Mouse (Mus musculus): ENCODE data around the gene Cryba4. TPM values are rescaled to one million over a fixed set of nuclear protein-coding genes. Genes with fewer than 3 reads are reported as not detected.

The Cryba4 gene
- total and polyA plus RNA-seq, 3 experiments: 0.39 to 0.77 TPM; not detected in 1

DNA sequence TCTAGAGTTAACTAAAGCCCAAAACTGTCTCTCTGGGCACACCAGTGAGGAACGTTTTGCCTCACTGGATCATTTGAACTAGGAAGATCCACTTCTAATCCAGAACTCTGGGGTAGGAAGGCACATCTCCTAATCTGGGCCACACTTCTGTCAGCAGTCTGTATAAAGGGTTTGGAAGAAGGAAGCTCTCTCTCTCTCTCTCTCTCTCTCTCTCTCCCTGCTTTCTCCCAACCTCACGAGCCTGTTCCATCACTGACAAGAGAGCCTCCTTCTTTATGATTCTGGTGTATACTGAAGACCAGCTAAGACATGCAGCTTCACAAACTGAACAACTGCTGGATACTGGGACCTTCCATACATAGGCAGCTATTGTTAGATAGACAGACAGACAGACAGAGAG is 10.5 kb downstream of the Cryba4 start:
- Histone ChIP-seq H3K27me3 (ENCODE audit: control insufficient read depth in 1 of 2, insufficient read depth in 2 of 2, low read length in 2 of 2) (no peaks in the 10 kb centered on the region), H3K4me1 (ENCODE audit: control insufficient read depth in 1 of 2, insufficient read depth in 2 of 2, low read length in 2 of 2) (peaks cover 4 to 16% of the 10 kb centered on the region in 2 experiments; a peak in 3 of 4 replicates), H3K4me3 (ENCODE audit: control insufficient read depth in 1 of 2, insufficient read depth in 1 of 2, low read depth in 2 of 2, low read length in 2 of 2) (no peak overlapping the region), H3K79me2 (ENCODE audit: control insufficient read depth, insufficient read depth, low read length, poor library complexity) (no peaks in the 10 kb centered on the region), H3K36me3 (ENCODE audit: control insufficient read depth in 1 of 2, insufficient read depth in 2 of 2, low read length in 2 of 2) (peaks cover 0 to 4% of the 10 kb centered on the region in 2 experiments; a peak in 2 of 4 replicates), H3K9ac (ENCODE audit: control insufficient read depth, low read depth, low read length, poor library complexity, severe bottlenecking) (no peak overlapping the region), H3K27ac (ENCODE audit: control insufficient read depth, low read depth, low read length) (peak overlapping the region; percentile 91), H3K9me3 (replicated peaks; ENCODE audit: insufficient read depth, low read length) (no peaks in the 10 kb centered on the region)
- no peak for DNase-seq (ENCODE audit: low read depth, low spot score)
- TF ChIP-seq ZKSCAN1 (IDR thresholded peaks at IDR 0.05; ENCODE audit: low read depth, low read length) (no peak), ZC3H11A (IDR thresholded peaks at IDR 0.05; ENCODE audit: low read depth, low read length) (no peak), MAZ (IDR thresholded peaks at IDR 0.05; ENCODE audit: low read depth, low read length) (no peak; the same call in 1 of the 2 replicates), TCF12 (IDR thresholded peaks at IDR 0.05; ENCODE audit: low read depth, low read length) (no peak), ELF1 (IDR thresholded peaks at IDR 0.05; ENCODE audit: low read depth, low read length) (no peak), TBP (IDR thresholded peaks at IDR 0.05; ENCODE audit: low read depth, low read length) (no peak), KAT2A (conservative IDR thresholded peaks at IDR 0.05; ENCODE audit: low read depth, low read length) (no peak), JUND (IDR thresholded peaks at IDR 0.05; ENCODE audit: low read depth, low read length) (peak; percentile 93; the same call in 1 of the 2 replicates), TAL1 (IDR thresholded peaks at IDR 0.05; ENCODE audit: low read length) (no peak)

DNA sequence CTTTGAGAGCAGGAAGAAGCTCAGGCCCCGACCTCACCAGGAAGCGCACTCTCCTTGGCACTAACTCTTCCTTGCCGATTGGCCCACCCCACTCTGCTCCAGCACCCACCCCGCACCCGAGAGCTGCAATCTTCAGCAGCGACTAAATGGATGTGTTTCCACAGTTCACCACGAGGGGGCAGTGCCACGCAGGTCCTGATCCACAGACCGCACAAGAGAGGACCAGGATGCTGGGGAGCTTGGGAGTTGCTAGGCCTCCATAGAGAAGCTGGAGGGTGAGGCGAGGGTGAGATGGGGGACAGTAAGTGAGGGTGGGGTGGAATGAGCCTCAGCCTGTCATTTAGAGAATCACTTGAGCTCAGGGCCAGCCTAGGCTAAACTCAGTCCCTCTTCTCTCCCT is 11.6 kb downstream of the Cryba4 start:
- Histone ChIP-seq H3K9me3 (replicated peaks; ENCODE audit: insufficient read depth, low read length) (no peaks in the 10 kb centered on the region), H3K79me2 (ENCODE audit: control insufficient read depth, insufficient read depth, low read length, poor library complexity) (no peaks in the 10 kb centered on the region), H3K9ac (ENCODE audit: control insufficient read depth, low read depth, low read length, poor library complexity, severe bottlenecking) (peak overlapping the region; percentile 6), H3K36me3 (ENCODE audit: control insufficient read depth in 1 of 2, insufficient read depth in 2 of 2, low read length in 2 of 2) (peaks cover 0 to 4% of the 10 kb centered on the region in 2 experiments; a peak in 2 of 4 replicates), H3K27me3 (ENCODE audit: control insufficient read depth in 1 of 2, insufficient read depth in 2 of 2, low read length in 2 of 2) (no peaks in the 10 kb centered on the region), H3K4me1 (ENCODE audit: control insufficient read depth in 1 of 2, insufficient read depth in 2 of 2, low read length in 2 of 2) (peaks cover 4 to 16% of the 10 kb centered on the region in 2 experiments; a peak in 3 of 4 replicates), H3K27ac (ENCODE audit: control insufficient read depth, low read depth, low read length) (no peak overlapping the region), H3K4me3 (ENCODE audit: control insufficient read depth in 1 of 2, insufficient read depth in 1 of 2, low read depth in 2 of 2, low read length in 2 of 2) (peak overlapping the region in 1 of 2 experiments; percentile 30; a peak in 2 of 4 replicates)
- peak; percentile 86 for DNase-seq (ENCODE audit: low read depth, low spot score)
- TF ChIP-seq RCOR1 (IDR thresholded peaks at IDR 0.05; ENCODE audit: low read depth, low read length) (no peak), UBTF (IDR thresholded peaks at IDR 0.05; ENCODE audit: borderline replicate concordance, insufficient read depth, low read depth, low read length) (no peak), RAD21 (IDR thresholded peaks at IDR 0.05; ENCODE audit: low read depth, low read length) (peak; percentile 92), ZNF384 (IDR thresholded peaks at IDR 0.05; ENCODE audit: low read depth, low read length) (0 out of 2 replicates have a peak, but pooled peaks have one; percentile 10), NELFE (IDR thresholded peaks at IDR 0.05; ENCODE audit: low read depth, low read length) (no peak), ELF1 (IDR thresholded peaks at IDR 0.05; ENCODE audit: low read depth, low read length) (no peak), E2F4 (IDR thresholded peaks at IDR 0.05; ENCODE audit: borderline replicate concordance, low read depth, low read length) (no peak), ZMIZ1 (IDR thresholded peaks at IDR 0.05; ENCODE audit: low read depth, low read length) (no peak), KAT2A (conservative IDR thresholded peaks at IDR 0.05; ENCODE audit: low read depth, low read length) (no peak), SMC3 (IDR thresholded peaks at IDR 0.05; ENCODE audit: low read depth, low read length) (peak; percentile 97), SIN3A (IDR thresholded peaks at IDR 0.05; ENCODE audit: low read length) (peak; percentile 27; the same call in 1 of the 2 replicates), CHD2 (IDR thresholded peaks at IDR 0.05; ENCODE audit: low read length) (no peak), JUND (IDR thresholded peaks at IDR 0.05; ENCODE audit: low read depth, low read length) (no peak), GATA1 (IDR thresholded peaks at IDR 0.05; ENCODE audit: low read depth, low read length) (no peak), CTCF (IDR thresholded peaks at IDR 0.05 in 2 of 3, conservative IDR thresholded peaks at IDR 0.05 in 1 of 3; ENCODE audit: control insufficient read depth in 1 of 3, insufficient read depth in 1 of 3, low read depth in 2 of 3, low read length in 3 of 3, poor library complexity in 1 of 3, severe bottlenecking in 1 of 3) (peak; percentile 67 to 96 (median 95)), MAZ (IDR thresholded peaks at IDR 0.05; ENCODE audit: low read depth, low read length) (peak; percentile 73), POLR2A (IDR thresholded peaks at IDR 0.05; ENCODE audit: control insufficient read depth in 1 of 2, insufficient read depth in 1 of 2, low read depth in 1 of 2, low read length in 2 of 2, poor library complexity in 1 of 2) (no peak), CHD1 (IDR thresholded peaks at IDR 0.05; ENCODE audit: low read depth, low read length) (no peak), ZC3H11A (IDR thresholded peaks at IDR 0.05; ENCODE audit: low read depth, low read length) (peak; percentile 92), POLR2AphosphoS5 (IDR thresholded peaks at IDR 0.05; ENCODE audit: borderline replicate concordance, low read depth, low read length) (no peak)
